Mouse (Mus musculus) spleen, adult 2 months (tissue): ENCODE measurements around the gene Npc1l1. TPM values are rescaled to one million over a fixed set of nuclear protein-coding genes. Genes with fewer than 3 reads are reported as not detected.

Experiments used
- DNase-seq, 2 experiments: peaks; one replicate each; pipeline versions ENCODE4 v3.0.0 to v3.0.0-alpha.2; 2012 to 2021; ENCODE audit warnings: low spot score in 2 of 2, low read depth in 1 of 2
- H3K27ac ChIP-seq: fragments of 200-500 bp; 2 replicates; pipeline ENCODE4 v1.5.1; 2012; ENCODE audit warnings: low read length, inconsistent platforms; ENCODE audit not compliant: insufficient read depth
- H3K27me3 ChIP-seq: fragments of 200-500 bp; 2 replicates; pipeline ENCODE4 v1.6.1; 2012; ENCODE audit warnings: mild to moderate bottlenecking, moderate library complexity, low read length, inconsistent platforms; ENCODE audit not compliant: control insufficient read depth, insufficient read depth
- H3K36me3 ChIP-seq: fragments of 200-500 bp; 2 replicates; pipeline ENCODE4 v1.6.1; 2012; ENCODE audit warnings: mild to moderate bottlenecking, low read length, inconsistent platforms; ENCODE audit not compliant: control insufficient read depth, insufficient read depth
- H3K4me1 ChIP-seq: fragments of 200-500 bp; 2 replicates; pipeline ENCODE4 v1.6.1; 2011; ENCODE audit warnings: inconsistent platforms; ENCODE audit not compliant: control insufficient read depth, insufficient read depth, insufficient read length
- H3K4me3 ChIP-seq: fragments of 200-500 bp; 2 replicates; pipeline ENCODE4 v1.5.1; 2011; ENCODE audit warnings: mild to moderate bottlenecking, inconsistent platforms; ENCODE audit not compliant: insufficient read depth, insufficient read length; ENCODE audit errors: extremely low read depth
- CTCF ChIP-seq: fragments of 200-500 bp; IDR thresholded peaks from 2 replicates; pipeline ENCODE4 v1.5.1; 2011; ENCODE audit warnings: mild to moderate bottlenecking, inconsistent platforms; ENCODE audit not compliant: insufficient read depth, insufficient read length, insufficient replicate concordance; ENCODE audit errors: extremely low read depth
- POLR2A ChIP-seq: fragments of 200-500 bp; IDR thresholded peaks from 2 replicates; pipeline ENCODE4 v1.6.1; 2011; ENCODE audit warnings: low read depth, low read length, inconsistent platforms
- WGBS: fragments of 180-500 bp; shearing (Covaris S2); methylation state at CpG from one replicate; pipeline ENCODE4 v1.1.7; 2018; 5-methylcytosine and 5-hydroxymethylcytosine counted together
- polyA plus RNA-seq: library from polyadenylated mRNA; depleted of rRNA; stranded (reverse); fragments of >200 nt; gene quantifications from 2 replicates; pipeline ENCODE4 v1.2.3, GENCODE M21; 2012; rRNA removed

Gene Npc1l1
- polyA plus RNA-seq, 1 experiment, result 0.21 TPM

DNA sequence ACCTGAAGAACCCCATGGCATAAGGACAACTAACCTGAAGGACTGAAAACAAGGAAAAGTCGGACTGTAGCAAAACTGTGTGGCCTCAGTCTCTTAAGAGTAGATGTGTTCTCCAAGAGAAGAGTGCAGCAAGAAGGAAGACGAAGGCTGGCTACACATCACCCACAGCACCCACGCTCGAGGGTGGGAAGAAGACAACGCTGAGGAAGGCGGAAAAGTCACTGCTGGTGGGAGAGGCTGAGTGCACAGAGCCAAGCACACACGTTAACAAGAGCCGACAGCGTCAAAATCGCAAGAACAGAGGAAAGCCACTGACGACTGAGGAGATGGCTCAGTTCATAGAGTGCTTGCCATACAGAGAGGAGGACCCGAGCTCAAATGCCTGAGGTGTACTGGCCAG is 66.2 kb downstream of the Npc1l1 start:
- no peaks in the 10 kb centered on the region for H3K27me3 ChIP-seq
- H3K4me3 ChIP-seq, result no peak overlapping the region
- H3K4me1 ChIP-seq, result peaks cover 4% of the 10 kb centered on the region; the same call in 1 of the 2 replicates
- no peak for DNase-seq
- 87% methylated on average over 12 of the region's 12 CpGs for WGBS
- H3K36me3 ChIP-seq, result no peaks in the 10 kb centered on the region
- H3K27ac ChIP-seq, result no peak overlapping the region
- TF ChIP-seq POLR2A (no peak), CTCF (no peak)

- H3K36me3 ChIP-seq, result no peaks in the 10 kb centered on the region
- H3K4me1 ChIP-seq, result peaks cover 4% of the 10 kb centered on the region; the same call in 1 of the 2 replicates
- TF ChIP-seq CTCF, result no peak
- TF ChIP-seq POLR2A, result no peak
- 92% methylated on average over 3 of the region's 3 CpGs for WGBS
- H3K27me3 ChIP-seq, result no peaks in the 10 kb centered on the region
- no peak overlapping the region for H3K4me3 ChIP-seq
- no peak overlapping the region for H3K27ac ChIP-seq
- DNase-seq, result no peak
Observed at GRCm38 (mm10) chr11:6163062-6163461, 66.9 kb downstream of the Npc1l1 start.

GRCm38 (mm10) chr11:6161549-6161948 is 68.4 kb downstream of the Npc1l1 start:
- Histone ChIP-seq H3K27ac (no peak overlapping the region), H3K4me1 (peaks cover 4% of the 10 kb centered on the region; the same call in 1 of the 2 replicates)

More at GRCm38 (mm10) chr11:6161549-6161948, 68.4 kb downstream of the Npc1l1 start:
- no peak for TF ChIP-seq CTCF
- no peak for TF ChIP-seq POLR2A
- Histone ChIP-seq H3K27me3 (no peaks in the 10 kb centered on the region), H3K4me3 (no peak overlapping the region), H3K36me3 (no peaks in the 10 kb centered on the region)
- no peak for DNase-seq

Other genes with a start within 250 kb of the Npc1l1 start
- 0.50 and 7.8 TPM in 2 replicates for gene Camk2b, start 163.8 kb downstream of the Npc1l1 start, polyA plus RNA-seq
- gene A730071L15Rik, start 30.1 kb downstream of the Npc1l1 start, polyA plus RNA-seq, result 0.07 and 0.09 TPM in 2 replicates
- gene Nudcd3, start 29.7 kb downstream of the Npc1l1 start, polyA plus RNA-seq, result 20.0 and 27.0 TPM in 2 replicates
- gene Ddx56, start 37.6 kb upstream of the Npc1l1 start, polyA plus RNA-seq, result 17.4 and 19.5 TPM in 2 replicates
- 45.7 and 54.5 TPM in 2 replicates for gene Tmed4, start 44.7 kb upstream of the Npc1l1 start, polyA plus RNA-seq
- 63.4 and 64.6 TPM in 2 replicates for gene Ogdh, start 61.5 kb upstream of the Npc1l1 start, polyA plus RNA-seq
- gene Zmiz2, start 158.9 kb upstream of the Npc1l1 start, polyA plus RNA-seq, result 118 and 142 TPM in 2 replicates
- 333 and 340 TPM in 2 replicates for gene Ppia, start 185.3 kb upstream of the Npc1l1 start, polyA plus RNA-seq
- 29.8 and 36.5 TPM in 2 replicates for gene H2afv, start 214.3 kb upstream of the Npc1l1 start, polyA plus RNA-seq
- gene Purb, start 245.8 kb upstream of the Npc1l1 start, polyA plus RNA-seq, result 6.3 and 8.7 TPM in 2 replicates